Mouse (Mus musculus): ENCODE results near the gene Asmt.

Gene Asmt

DNA sequence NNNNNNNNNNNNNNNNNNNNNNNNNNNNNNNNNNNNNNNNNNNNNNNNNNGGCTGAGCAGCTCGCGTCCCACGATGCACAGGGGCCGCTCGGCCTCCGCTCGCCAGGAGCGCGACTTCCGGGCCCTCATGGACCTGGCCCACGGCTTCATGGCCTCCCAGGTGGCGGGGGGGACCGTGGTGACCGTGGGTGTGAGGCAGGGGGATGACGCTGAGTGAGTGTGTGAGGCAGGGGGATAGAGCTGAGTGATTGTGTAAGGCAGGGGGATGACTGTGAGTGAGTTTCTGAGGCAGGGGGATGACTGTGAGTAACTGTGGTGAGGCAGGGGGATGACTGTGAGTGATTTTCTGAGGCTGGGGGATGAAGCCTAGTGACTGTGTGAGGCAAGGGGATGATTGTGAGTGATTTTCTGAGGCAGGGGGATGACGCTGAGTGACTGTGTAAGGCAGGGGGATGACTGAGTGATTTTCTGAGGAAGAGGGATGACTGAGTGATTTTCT is at the start of gene Asmt:
Asmt (plus strand) TSS at position 51 of the 499 bp plus-strand sequence.
- no peak for DNase-seq (ENCODE audit: low spot score)

DNA sequence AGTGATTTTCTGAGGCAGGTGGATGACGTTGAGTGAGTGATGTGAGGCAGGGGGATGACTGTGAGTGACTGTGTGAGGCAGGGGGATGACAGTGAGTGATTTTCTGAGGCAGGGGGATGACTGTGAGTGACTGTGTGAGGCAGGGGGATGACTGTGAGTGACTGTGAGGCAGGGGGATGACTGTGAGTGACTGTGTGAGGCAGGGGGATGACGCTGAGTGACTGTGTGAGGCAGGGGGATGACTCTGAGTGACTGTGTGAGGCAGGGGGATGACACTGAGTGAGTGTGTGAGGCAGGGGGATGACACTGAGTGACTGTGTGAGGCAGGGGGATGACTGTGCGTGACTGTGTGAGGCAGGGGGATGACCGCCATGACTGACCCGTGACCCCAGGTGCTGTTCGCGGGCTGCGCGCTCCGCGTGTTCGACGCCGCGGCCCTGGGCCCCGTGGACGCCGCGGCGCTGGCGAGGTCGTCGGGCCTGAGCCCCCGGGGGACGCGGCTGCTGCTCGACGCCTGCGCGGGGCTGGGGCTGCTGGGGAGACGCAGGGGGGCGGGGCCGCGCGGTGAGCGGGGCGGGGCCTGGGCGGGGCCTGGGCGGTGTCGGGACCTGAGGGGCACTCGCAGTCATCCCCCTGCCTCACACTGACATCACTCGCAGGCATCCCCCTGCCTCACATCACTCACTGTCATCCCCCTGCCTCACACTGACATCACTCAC is 948 bp downstream of the Asmt start:
- DNase-seq (ENCODE audit: low spot score): no peak

DNA sequence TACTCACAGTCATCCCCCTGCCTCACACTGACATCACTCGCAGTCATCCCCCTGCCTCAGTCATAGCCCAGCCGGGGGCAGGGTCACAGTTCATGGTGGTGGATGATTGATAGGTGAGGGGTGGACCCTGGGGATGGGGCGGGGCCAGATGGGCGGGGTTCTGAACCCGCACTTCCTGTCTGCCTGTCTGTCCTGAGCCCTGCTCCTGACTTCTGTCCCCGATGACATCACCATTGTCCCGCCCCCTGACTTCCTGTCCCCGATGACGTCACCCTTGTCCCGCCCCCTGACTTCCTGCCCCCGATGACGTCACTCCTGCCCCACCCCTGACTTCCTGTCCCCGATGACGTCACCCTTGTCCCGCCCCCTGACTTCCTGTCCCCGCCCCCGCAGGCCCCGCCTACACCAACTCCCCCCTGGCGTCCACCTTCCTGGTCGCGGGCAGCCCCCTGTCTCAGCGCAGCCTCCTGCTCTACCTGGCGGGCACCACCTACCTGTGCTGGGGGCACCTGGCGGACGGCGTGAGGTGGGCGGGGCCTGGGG is 1.9 kb downstream of the Asmt start:
- peak; percentile 80 for DNase-seq (ENCODE audit: low spot score)

DNA sequence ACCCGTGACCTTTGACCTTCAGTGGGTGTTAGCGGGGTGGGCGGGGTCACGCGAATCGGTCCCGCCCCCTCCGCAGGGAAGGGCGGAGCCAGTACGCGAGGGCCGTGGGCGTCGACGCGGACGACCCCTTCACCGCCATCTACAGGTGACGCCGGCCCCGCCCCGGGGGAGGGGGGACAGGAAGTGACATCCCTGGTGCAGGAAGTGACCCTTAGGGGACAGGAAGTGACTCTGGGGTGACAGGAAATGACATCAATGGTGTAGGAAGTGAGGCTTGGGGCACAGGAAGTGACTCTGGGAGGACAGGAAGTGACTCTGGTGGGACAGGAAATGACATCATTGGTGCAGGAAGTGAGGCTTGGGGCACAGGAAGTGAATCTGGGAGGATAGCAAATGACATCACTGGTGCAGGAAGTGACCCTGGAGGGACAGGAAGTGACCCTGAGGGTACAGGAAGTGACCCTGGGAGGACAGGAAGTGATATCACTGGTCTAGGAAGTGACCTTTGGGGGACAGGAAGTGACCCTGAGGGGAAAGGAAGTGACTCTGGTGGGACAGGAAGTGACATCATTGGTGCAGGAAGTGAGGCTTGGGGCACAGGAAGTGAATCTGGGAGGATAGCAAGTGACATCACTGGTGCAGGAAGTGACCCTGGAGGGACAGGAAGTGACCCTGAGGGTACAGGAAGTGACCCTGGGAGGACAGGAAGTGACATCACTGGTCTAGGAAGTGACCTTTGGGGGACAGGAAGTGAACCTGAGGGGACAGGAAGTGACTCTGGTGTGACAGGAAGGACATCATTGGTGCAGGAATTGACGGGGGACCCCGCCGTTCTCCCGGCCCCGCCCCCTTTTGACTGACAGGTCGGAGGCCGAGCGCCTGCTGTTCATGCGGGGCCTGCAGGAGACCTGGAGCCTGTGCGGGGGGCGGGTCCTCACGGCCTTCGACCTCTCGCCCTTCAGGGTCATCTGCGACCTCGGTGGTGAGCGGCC is 2.7 kb downstream of the Asmt start:
- no peak for DNase-seq (ENCODE audit: low spot score)

DNA sequence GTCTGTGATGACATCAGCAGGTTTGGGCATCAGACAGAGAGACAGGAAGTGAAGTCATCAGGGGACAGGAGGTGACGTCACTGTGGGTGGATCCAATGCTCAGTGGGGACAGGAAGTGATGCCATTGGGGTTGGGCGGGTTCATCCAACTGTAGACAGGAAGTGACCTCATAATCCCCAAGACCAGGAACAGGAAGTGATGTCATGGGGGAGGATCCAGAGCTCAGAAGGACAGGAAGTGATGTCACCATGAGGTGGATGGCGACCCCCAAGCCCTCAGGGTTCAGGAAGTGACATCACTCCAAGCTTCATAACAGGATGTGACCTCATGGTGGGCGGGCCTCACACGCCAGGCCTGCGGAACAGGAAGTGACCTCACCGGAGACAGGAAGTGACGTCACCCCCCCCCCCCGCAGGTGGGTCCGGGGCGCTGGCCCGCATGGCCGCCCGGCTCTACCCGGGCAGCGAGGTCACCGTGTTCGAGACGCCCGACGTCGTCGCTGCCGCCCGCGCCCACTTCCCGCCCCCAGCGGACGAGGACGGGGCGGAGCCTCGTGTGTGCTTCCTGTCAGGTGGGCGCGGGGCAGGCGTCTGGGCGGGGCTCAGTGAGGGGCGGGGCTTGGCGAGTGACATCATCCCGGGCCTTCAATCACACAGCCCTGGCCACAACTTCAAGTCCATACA is 3.6 kb downstream of the Asmt start:
- no peak for DNase-seq (ENCODE audit: low spot score)

DNA sequence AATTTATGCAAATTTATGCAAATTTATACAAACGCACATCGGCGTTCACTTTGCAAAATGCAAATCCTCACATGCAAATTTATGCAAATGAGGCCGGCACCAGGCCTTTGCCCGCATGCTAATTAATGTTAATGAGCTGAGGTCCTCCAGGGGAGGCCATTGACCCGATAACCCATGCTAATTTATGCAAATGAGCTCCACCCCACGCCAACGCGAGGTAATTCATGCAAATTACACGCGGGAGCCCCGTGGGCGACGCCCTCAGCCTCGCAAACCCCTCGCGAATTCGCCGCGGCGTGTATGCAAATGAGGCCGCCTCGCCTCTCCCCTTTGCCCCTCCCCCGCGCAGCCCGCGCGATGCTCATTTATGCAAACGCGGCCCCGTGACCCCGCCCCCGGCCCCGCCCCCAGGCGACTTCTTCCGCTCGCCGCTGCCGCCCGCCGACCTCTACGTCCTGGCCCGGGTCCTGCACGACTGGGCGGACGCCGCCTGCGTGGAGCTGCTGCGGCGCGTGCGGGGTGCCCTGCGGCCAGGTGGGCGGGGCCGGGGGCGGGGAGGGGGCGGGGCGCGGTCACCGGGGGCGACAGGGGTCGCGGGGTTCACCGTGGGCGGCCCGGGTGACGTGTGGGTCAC is 4.3 kb downstream of the Asmt start:
- DNase-seq (ENCODE audit: low spot score): no peak

DNA sequence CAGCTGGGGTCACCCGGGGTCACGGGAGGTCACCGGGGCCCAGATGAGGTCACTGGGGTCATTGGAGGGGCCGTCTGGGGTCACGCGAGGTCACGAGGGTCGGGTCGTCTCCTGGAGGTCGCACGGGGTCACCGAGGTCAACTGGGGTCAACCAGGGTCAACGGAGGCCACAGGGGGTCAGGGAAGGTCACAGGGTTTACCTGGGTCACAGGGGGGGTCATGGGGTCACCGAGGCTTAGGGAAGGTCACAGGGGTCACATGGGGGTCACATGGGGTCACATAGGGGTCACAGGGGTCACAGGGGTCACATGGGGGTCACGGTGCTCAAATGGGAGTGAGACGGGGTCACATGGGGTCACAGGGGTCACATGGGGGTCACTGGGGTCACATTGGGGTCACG is 4.8 kb downstream of the Asmt start:
- no peak for DNase-seq (ENCODE audit: low spot score)

DNA sequence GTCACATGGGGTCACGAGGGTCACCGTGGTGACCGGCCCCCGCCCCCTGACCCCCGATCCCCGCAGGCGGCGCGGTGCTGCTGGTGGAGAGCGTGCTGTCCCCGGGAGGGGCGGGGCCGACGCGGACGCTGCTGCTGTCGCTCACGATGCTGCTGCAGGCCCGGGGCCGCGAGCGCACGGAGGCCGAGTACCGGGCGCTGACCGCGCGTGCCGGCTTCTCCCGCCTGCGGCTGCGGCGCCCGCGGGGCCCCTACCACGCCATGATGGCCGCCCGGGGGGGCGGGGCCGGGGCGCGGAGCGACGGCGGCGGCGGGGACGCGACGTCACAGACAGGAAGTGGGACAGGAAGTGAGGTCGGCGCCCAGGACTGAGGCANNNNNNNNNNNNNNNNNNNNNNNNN is 5.2 kb downstream of the Asmt start:
- DNase-seq (ENCODE audit: low spot score): no peak
